Mouse (Mus musculus) limb, embryonic 10.5 days (tissue): ENCODE results near the gene Fgd4. TPM values are rescaled to one million over a fixed set of nuclear protein-coding genes. Genes with fewer than 3 reads are reported as not detected.

ENCODE experiments used
- DNase-seq: peaks from one replicate; pipeline ENCODE4 v3.0.0-alpha.2; 2017; ENCODE audit warnings: low spot score
- H3K27ac ChIP-seq: fragments of 300-500 bp; sonication (generic); 2 replicates; pipeline ENCODE4 v1.5.1; 2016; ENCODE audit warnings: mild to moderate bottlenecking
- H3K27me3 ChIP-seq: fragments of 300-500 bp; sonication (generic); 2 replicates; pipeline ENCODE4 v1.6.1; 2016; ENCODE audit warnings: low read depth, mild to moderate bottlenecking; ENCODE audit not compliant: poor library complexity, severe bottlenecking
- H3K36me3 ChIP-seq: fragments of 300-500 bp; sonication (generic); 2 replicates; pipeline ENCODE4 v1.6.1; 2016; ENCODE audit warnings: mild to moderate bottlenecking, moderate library complexity
- H3K4me1 ChIP-seq: fragments of 300-500 bp; sonication (generic); 2 replicates; pipeline ENCODE4 v1.6.1; 2016
- H3K4me3 ChIP-seq: fragments of 300-500 bp; sonication (generic); 2 replicates; pipeline ENCODE4 v1.5.1; 2016; ENCODE audit warnings: mild to moderate bottlenecking, moderate library complexity
- H3K9me3 ChIP-seq: fragments of 300-500 bp; sonication (generic); replicated peaks from 2 replicates; pipeline ENCODE4 v1.6.1; 2016; ENCODE audit warnings: mild to moderate bottlenecking
- WGBS: fragments of 180-500 bp; shearing (Covaris S2); methylation state at CpG from one replicate; pipeline ENCODE4 v1.1.7; 2016; 5-methylcytosine and 5-hydroxymethylcytosine counted together
- polyA plus RNA-seq: library from polyadenylated mRNA; unstranded; fragments of >200 nt; fragmentation: Nextera tagmentation; extraction: Ambion mirVana; gene quantifications from 2 replicates; pipeline ENCODE4 v1.2.1, GENCODE M21; 2016

The Fgd4 gene
- polyA plus RNA-seq, result 7.4 and 10.7 TPM in 2 replicates

GRCm38 (mm10) chr16:16600461-16600860, at the start of gene Fgd4:
Fgd4 (minus strand) TSS chr16:16600549.
- Histone ChIP-seq H3K4me1 (peaks cover 10% of the 10 kb centered on the region; the same call in 1 of the 2 replicates), H3K36me3 (no peaks in the 10 kb centered on the region), H3K9me3 (no peaks in the 10 kb centered on the region), H3K27me3 (no peaks in the 10 kb centered on the region), H3K4me3 (peak within 1 kb of the TSS; percentile 86), H3K27ac (peak within 1 kb of the TSS; percentile 92)
- DNase-seq, result no peak
- WGBS, result 43% methylated on average over 5 of the region's 5 CpGs

GRCm38 (mm10) chr16:16645148-16645547, 44.8 kb upstream of the Fgd4 start:
- Histone ChIP-seq H3K9me3 (no peaks in the 10 kb centered on the region), H3K36me3 (no peaks in the 10 kb centered on the region), H3K4me1 (no peaks in the 10 kb centered on the region), H3K27ac (no peak overlapping the region), H3K4me3 (no peak overlapping the region), H3K27me3 (no peaks in the 10 kb centered on the region)
- 95% methylated on average over 1 of the region's 1 CpGs for WGBS
- DNase-seq, result no peak

- no peaks in the 10 kb centered on the region for H3K9me3 ChIP-seq
- H3K36me3 ChIP-seq, result no peaks in the 10 kb centered on the region
- no peak overlapping the region for H3K4me3 ChIP-seq
- H3K27me3 ChIP-seq, result no peaks in the 10 kb centered on the region
- DNase-seq, result no peak
- no peak overlapping the region for H3K27ac ChIP-seq
- no peaks in the 10 kb centered on the region for H3K4me1 ChIP-seq
Observed at GRCm38 (mm10) chr16:16633730-16634129, 33.4 kb upstream of the Fgd4 start.

DNA sequence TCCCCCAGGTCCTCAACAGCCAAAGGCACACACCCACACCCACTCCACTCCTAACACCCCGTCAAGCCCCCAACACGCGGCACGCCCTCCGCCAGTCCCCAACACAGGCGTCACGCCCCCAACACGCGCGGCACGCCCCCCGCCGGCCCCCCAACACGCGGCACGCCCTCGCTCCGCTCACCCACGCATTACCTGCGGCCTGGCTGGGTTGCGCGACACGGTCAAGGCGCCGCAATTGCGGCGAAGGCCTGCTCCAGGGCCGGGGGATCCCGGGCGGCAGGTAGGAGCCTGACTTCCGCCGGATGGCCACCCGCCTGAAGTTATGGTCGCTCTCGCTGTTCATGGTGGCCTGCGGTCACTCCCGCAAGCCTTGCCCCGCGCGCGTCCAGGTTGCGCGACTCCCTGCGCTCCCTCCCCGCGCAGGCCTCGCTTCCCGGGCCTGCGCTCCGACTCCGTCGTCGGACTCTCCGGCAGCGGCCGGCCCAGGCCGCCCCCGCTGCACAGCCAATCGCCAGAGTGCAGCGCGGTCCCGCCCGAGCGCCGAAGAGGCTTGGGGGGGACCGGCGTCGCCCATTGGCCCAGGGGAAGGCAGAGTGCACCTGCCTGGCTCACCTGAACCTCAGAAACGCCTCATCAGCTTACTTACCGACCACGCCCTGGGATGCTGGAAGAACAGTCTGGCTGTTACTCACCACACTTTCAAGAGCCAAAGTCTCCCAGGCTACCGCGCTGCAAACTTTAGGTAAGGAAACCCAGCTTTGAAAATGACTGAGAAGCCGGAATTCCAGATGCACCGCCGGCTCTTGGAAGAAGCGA, 555 bp downstream of the Fgd4 start:
- Histone ChIP-seq H3K9me3 (no peaks in the 10 kb centered on the region), H3K27ac (peak overlapping the region; percentile 92), H3K27me3 (no peaks in the 10 kb centered on the region), H3K4me1 (peaks cover 10% of the 10 kb centered on the region; the same call in 1 of the 2 replicates), H3K4me3 (peak overlapping the region; percentile 86), H3K36me3 (no peaks in the 10 kb centered on the region)
- peak; percentile 75 for DNase-seq
- WGBS, result under 1% methylated on average over 76 of the region's 77 CpGs

- Histone ChIP-seq H3K4me3 (no peak overlapping the region), H3K9me3 (no peaks in the 10 kb centered on the region), H3K27me3 (no peaks in the 10 kb centered on the region), H3K27ac (no peak overlapping the region), H3K4me1 (peaks cover 10% of the 10 kb centered on the region; the same call in 1 of the 2 replicates), H3K36me3 (no peaks in the 10 kb centered on the region)
- DNase-seq, result no peak
Observed at GRCm38 (mm10) chr16:16596582-16596981, 3.8 kb downstream of the Fgd4 start.

DNA sequence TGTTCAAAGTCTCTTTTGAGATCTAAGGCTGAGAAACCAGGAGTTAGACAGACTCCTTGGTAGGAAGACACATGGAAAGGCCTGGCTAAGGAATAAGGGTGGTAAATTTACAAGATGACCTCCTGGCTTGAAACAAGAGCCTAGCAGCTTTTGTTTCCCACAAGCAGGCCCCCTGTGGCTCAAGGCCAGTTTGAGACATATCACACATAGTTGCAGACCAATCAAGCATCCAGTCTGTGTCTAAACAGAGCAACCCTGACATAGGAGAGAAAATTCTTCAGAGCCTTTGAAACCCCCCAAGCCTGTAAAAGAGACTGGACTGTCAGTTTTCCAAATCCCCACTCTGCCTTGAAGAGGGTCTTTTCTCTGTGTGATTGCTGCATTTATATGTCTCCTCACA, 7.7 kb downstream of the Fgd4 start:
- H3K27ac ChIP-seq, result no peak overlapping the region
- H3K4me3 ChIP-seq, result no peak overlapping the region
- H3K36me3 ChIP-seq, result no peaks in the 10 kb centered on the region
- H3K27me3 ChIP-seq, result no peaks in the 10 kb centered on the region
- H3K9me3 ChIP-seq, result no peaks in the 10 kb centered on the region
- no peaks in the 10 kb centered on the region for H3K4me1 ChIP-seq
- no peak for DNase-seq

DNA sequence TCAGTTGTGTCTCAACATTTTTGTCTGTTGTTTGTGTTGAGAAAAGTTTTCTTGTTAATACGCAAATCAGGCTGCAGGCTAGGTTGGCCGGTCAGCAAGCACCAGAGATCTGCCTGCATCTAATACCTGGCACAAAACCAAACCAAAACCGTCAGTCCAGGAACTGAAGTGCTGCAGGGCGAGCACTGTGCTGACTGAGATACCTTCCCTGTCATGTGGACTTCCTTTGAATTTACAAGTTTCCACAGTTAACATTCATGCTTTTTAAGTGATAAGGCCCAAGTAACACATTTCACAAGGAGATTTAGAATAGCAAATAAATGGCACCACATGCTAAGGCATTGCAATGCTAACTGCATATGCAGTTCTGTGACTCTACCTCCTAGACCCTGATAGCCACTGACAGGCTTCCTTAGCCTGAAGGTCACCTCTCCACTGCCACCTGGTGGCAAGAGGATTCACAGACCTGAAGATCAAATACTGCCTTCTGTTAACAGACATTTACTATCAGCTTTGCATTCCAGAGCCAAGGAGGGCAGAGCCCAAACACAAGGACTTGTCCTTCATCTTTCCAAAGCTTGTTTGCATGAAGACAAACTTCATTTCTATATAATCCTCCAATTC, 15.8 kb downstream of the Fgd4 start:
- Histone ChIP-seq H3K9me3 (no peaks in the 10 kb centered on the region), H3K27me3 (no peaks in the 10 kb centered on the region), H3K4me1 (no peaks in the 10 kb centered on the region), H3K4me3 (no peak overlapping the region), H3K27ac (no peak overlapping the region), H3K36me3 (no peaks in the 10 kb centered on the region)
- 86% methylated on average over 4 of the region's 4 CpGs for WGBS
- DNase-seq, result peak; percentile 84

GRCm38 (mm10) chr16:16576556-16576955, 23.8 kb downstream of the Fgd4 start:
- Histone ChIP-seq H3K36me3 (no peaks in the 10 kb centered on the region), H3K27ac (no peak overlapping the region), H3K9me3 (no peaks in the 10 kb centered on the region), H3K27me3 (no peaks in the 10 kb centered on the region), H3K4me3 (no peak overlapping the region), H3K4me1 (no peaks in the 10 kb centered on the region)
- no peak for DNase-seq

- no peaks in the 10 kb centered on the region for H3K36me3 ChIP-seq
- no peaks in the 10 kb centered on the region for H3K4me1 ChIP-seq
- no peak overlapping the region for H3K4me3 ChIP-seq
- no peaks in the 10 kb centered on the region for H3K9me3 ChIP-seq
- no peaks in the 10 kb centered on the region for H3K27me3 ChIP-seq
- DNase-seq, result no peak
- no peak overlapping the region for H3K27ac ChIP-seq
Observed at GRCm38 (mm10) chr16:16574508-16574907, 25.8 kb downstream of the Fgd4 start.

DNA sequence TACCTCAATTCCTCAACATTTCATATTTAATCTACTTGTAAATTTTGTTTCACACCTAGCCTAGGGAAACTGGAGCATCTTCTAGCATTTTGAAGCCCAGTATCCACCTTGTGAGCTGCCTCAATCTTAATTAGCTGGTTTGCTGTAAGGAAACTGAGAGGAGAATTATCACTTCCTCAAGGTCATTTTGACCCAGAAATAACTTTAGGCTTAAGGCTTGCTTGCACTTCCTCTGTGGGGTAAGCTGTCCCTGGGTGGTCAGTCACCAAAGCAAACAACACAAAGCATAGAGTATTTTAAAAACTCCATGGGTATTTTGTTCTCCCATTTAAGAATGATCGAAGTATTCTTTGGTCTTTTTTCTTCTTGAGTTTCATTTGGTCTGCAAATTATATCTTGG, 27.2 kb downstream of the Fgd4 start:
- Histone ChIP-seq H3K9me3 (no peaks in the 10 kb centered on the region), H3K27ac (no peak overlapping the region), H3K4me1 (no peaks in the 10 kb centered on the region), H3K36me3 (no peaks in the 10 kb centered on the region), H3K4me3 (no peak overlapping the region), H3K27me3 (no peaks in the 10 kb centered on the region)
- 94% methylated on average over 1 of the region's 1 CpGs for WGBS
- no peak for DNase-seq

DNA sequence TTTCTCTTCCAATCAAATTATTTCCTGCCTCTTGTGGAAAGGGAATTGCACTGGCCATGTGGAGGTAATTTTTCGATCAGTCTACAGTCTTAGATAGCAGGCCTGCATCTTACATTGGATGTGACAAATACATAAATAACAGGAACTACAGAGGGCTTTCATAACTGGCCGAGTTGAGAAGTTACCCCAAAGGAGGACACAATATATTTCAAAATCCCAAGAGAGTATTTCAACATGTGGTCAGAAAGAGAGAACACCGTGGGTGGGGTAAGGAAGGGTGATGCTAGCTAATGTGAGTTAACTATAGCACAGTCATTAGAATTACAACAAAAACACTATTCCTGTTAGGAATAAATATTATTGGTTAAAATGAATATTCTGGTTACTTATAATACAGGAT, 29.0 kb downstream of the Fgd4 start:
- 71% methylated on average over 3 of the region's 3 CpGs for WGBS

GRCm38 (mm10) chr16:16566786-16567185, 33.6 kb downstream of the Fgd4 start:
- Histone ChIP-seq H3K36me3 (no peaks in the 10 kb centered on the region), H3K27ac (no peak overlapping the region), H3K27me3 (no peaks in the 10 kb centered on the region), H3K9me3 (no peaks in the 10 kb centered on the region), H3K4me1 (no peaks in the 10 kb centered on the region), H3K4me3 (no peak overlapping the region)
- whole genome bisulfite sequencing, result 73% methylated on average over 1 of the region's 1 CpGs
- no peak for DNase-seq

More for the DNA sequence above, 29.0 kb downstream of the Fgd4 start:
- Histone ChIP-seq H3K27ac (no peak overlapping the region), H3K9me3 (no peaks in the 10 kb centered on the region), H3K4me3 (no peak overlapping the region), H3K36me3 (no peaks in the 10 kb centered on the region), H3K4me1 (no peaks in the 10 kb centered on the region), H3K27me3 (no peaks in the 10 kb centered on the region)
- DNase-seq, result no peak

DNA sequence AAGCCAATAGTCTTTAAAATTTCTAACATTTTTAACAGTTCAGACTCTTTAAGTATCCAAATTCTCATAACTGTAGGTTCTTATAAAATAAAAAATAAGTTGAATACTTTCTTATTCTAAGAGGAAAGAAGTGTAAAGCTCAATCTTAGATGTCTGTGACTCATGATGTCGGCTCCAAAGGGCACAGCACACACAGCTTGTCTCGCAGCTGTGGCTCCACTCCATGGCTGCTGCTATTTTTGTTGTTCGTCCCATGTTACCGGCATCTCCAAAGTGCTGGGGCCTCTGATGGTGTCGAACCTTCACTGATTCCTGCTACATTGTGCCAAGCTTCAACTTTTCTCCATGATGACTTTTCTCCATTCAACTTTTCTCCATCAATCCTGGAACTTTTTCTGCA, 34.1 kb downstream of the Fgd4 start:
- H3K27me3 ChIP-seq, result no peaks in the 10 kb centered on the region
- H3K4me3 ChIP-seq, result no peak overlapping the region
- H3K9me3 ChIP-seq, result no peaks in the 10 kb centered on the region
- no peak overlapping the region for H3K27ac ChIP-seq
- H3K4me1 ChIP-seq, result no peaks in the 10 kb centered on the region
- 88% methylated on average over 5 of the region's 5 CpGs for WGBS
- DNase-seq, result no peak
- H3K36me3 ChIP-seq, result no peaks in the 10 kb centered on the region
